Mouse (Mus musculus) bone marrow macrophage, adult 2 months (primary cell): ENCODE results near the gene Syce1.

ENCODE experiments used
- CTCF ChIP-seq: IDR thresholded peaks from 2 replicates; pipeline ENCODE4 v1.5.1; 2012; ENCODE audit warnings: low read depth, mild to moderate bottlenecking, low read length, moderate library complexity
- POLR2A ChIP-seq: IDR thresholded peaks from 2 replicates; pipeline ENCODE4 v1.6.1; 2012; ENCODE audit warnings: mild to moderate bottlenecking, low read depth, low read length, borderline replicate concordance

- TF ChIP-seq CTCF (no peak), POLR2A (no peak)
Observed at GRCm38 (mm10) chr7:140834968-140835757, 47.5 kb upstream of the Syce1 start, which contains the start of gene Urah.
